Mouse (Mus musculus) spleen, adult 12 weeks (tissue): ENCODE data around the gene Rpp25l.
A peak's percentile ranks its signal among the peaks of the same experiment; 100 is the strongest.
"Not testable (repeated sequence)": the region's sequence is repeated elsewhere in the genome, so short reads cannot be mapped to it uniquely, and the experiment has no call there.

Experiments
- DNase-seq: peaks from one replicate; pipeline ENCODE4 v3.0.0; 2022; ENCODE audit warnings: low spot score

The Rpp25l gene

DNA sequence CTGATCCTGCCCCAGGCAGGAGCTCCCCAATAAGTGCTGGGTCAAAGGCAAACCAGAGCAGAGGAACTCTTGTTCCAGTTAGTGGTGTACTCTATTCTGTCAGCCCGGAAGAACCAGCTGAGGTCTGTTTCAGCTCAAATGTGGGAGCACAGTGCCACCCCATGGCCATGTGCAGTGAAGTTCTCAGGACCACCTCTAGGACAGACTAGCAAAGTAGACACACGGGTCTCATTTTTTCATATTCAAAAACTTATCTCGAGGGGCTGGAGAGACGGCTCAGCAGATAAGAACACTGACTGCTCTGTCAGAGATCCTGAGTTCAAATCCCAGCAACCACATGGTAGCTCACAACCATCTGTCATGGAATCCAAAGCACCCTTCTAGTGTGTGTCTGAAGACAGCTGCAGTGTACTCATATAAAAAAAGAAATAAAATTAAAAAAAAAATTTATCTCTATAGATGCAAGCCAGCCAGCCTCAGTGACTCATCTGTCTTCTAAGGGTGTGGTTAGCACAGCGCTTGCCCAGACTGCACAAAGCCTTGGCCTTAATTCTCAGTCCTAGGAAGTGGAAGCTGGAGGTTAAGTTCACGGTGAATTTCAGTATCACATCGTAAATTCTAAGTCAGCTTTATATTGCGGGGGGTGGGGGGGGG lies 24.4 kb upstream of the Rpp25l start:
- peak; percentile 56 for DNase-seq

DNA sequence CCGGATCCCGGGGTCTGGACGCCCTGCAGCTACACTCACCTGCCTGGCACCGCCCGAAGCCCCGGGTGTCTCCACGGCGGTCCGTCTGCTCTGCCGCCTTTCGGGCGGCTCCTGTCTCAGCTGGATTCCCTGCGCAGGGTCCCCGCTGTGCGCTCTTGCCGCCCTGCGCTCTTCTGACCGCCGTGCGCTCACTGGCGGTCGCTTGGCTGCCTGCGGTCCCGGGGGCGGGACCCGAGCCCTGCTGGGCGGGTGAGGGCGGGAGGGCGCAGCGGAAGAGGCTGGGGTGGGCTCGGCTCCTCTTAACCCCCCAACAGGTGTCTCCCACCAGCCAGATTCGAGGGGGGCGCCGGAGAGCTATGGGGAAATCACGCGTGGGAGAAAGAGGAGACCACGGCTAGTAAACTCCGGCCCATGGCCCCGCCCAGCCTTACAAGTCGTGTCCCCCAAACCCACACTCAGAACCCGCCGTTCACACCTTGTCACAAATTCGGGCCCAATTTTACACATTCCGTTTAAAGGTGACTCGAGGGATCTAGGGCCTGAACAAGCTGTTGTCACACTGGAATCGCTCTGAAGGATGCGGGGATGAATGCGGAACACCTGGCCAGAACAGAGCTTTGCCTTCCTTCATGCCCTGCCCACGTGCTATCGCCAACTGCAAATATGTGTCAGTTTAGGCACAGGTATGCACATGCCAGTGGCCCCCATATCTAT lies 17.9 kb upstream of the Rpp25l start, which contains the start of gene Arid3c:
Gene Arid3c, minus strand, starts transcription at position 91 of the 714 bp plus-strand sequence.
- DNase-seq, result no peak

- no peak for DNase-seq
Measured at GRCm38 (mm10) chr4:41726826-41727621, 13.7 kb upstream of the Rpp25l start.

- peak; percentile 73 for DNase-seq
Measured at GRCm38 (mm10) chr4:41722918-41723351, 9.6 kb upstream of the Rpp25l start, which contains the start of gene Dctn3. TSS of gene Dctn3 (minus strand) at chr4:41723170.

DNA sequence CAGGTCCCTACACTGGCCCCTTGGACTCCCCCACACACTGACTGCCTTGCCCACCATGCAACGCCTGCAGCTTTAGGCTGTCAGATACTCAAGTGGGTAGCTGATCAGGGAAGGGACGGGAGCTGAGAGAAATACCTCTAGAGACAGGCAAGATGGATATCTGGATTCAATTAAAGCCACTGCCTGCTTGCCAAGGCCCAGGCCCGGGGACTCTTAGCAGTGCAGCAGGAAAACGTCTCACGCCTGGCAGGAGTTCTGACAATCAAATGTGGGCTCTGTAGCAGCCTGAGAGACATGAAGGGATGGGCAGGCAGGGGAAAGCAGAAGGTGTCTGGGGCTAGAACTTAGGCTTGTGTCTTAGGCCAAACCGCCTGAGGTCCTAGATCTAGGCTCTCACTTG lies 3.5 kb upstream of the Rpp25l start:
- no peak for DNase-seq

DNA sequence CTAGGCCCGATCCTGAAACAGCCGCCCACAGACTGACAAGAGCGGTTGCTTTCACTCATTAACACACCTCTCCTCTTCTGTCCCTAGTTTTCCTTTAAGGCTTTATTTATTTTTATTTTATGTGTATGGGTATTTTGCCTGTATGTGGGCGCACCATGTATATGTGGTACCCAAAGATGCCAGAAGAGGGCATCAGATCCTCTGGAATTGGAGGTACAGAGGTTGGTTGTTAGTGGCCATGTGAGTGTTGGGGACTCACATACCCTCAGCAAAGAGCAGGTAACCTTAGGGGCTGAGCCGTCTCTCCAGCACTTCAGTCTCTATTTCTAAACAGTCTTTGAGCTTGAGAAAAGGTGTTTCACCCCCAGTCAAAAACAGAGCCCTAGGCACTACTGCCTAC lies 2.3 kb upstream of the Rpp25l start:
- no peak for DNase-seq

GRCm38 (mm10) chr4:41715082-41715481 lies 1.7 kb upstream of the Rpp25l start:
- DNase-seq, result no peak

GRCm38 (mm10) chr4:41714276-41714675 lies 942 bp upstream of the Rpp25l start:
- DNase-seq, result peak; percentile 40

GRCm38 (mm10) chr4:41712421-41713196 lies 725 bp downstream of the Rpp25l start:
- DNase-seq, result no peak

DNA sequence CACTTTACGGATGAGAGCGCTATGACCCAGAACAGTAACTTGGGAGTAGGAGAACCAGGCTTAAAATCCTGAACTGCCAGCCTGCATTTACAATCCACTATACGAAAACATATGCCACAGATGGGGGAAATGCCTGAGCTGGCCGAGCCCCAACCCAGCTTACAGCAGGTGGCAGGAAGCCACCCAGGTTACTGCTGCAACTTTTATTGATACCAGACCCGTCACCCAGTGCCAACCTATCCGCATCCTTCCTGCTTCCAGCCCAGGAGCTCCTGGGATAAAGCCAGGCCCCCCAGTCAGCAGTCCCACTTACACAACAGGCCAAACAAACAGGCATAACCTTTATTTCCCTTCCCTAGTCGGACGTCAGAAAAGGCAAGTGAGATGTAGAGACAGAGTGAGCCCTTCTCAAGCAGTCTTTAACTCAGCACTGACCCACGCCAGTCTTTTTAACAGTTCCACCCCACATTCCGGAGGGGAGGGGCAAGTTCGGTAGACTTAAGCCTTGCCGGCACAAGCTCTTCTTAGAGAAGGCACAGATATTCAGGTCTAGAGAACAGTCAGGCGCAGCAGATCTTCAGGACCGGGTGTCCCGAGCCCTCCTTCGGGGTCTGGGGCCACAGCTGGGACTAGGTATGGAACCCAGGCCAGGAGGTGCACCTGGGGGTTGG lies 1.5 kb downstream of the Rpp25l start:
- DNase-seq, result no peak

- DNase-seq, result no peak
Measured at GRCm38 (mm10) chr4:41710229-41710628, 3.1 kb downstream of the Rpp25l start.

GRCm38 (mm10) chr4:41708192-41708745 lies 5.1 kb downstream of the Rpp25l start:
- DNase-seq, result no peak

DNA sequence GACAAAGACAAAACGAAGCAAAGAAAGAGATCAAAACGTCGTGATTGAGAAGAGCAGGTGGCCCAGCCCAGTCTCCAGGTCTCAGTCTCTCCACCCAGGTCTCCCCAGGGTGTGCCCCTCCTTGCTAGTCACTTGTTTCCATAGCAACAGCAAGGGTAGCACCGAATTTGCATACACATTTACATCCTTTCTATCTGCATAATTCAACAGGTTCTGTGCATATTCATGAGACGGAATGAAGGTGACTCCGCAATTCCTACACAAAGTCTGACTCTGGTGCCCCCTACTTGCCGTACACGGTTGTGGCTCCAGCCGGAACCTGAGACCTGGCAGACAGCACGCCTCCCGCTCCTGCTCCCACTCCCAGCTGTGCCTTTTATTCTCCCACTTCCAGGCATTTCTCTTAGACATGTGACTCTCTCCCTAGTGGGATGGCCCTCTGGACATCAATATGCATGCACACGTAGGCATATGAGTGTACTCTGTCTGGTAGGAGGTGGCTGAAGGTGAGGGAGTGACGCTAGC lies 6.3 kb downstream of the Rpp25l start:
- DNase-seq, result peak; percentile 26

GRCm38 (mm10) chr4:41705922-41706754 lies 7.2 kb downstream of the Rpp25l start:
- no peak for DNase-seq

DNA sequence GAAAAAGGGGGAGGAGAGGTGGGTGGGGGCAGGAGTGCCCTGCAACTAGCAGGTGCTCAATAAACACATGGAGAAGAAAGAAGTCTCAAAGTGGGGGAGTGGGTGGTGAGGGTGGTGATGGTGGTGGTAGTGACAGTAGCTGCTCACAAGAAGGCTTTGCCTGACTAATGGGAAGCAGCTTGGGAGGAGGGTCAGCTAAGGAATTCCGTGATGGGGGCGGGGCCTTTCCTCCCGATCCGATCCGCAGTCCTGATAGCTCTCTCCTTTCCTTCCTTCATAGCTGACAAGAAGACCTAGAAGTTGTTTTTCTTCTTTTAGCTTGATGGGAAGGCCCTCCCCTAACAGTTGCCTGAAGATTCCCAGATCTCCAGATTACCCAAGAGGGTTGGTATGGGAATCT lies 8.7 kb downstream of the Rpp25l start:
- DNase-seq, result no peak

GRCm38 (mm10) chr4:41702226-41702625 lies 11.1 kb downstream of the Rpp25l start:
- DNase-seq, result not testable (repeated sequence)

- DNase-seq, result not testable (repeated sequence)
Measured at GRCm38 (mm10) chr4:41700224-41700623, 13.1 kb downstream of the Rpp25l start.

DNA sequence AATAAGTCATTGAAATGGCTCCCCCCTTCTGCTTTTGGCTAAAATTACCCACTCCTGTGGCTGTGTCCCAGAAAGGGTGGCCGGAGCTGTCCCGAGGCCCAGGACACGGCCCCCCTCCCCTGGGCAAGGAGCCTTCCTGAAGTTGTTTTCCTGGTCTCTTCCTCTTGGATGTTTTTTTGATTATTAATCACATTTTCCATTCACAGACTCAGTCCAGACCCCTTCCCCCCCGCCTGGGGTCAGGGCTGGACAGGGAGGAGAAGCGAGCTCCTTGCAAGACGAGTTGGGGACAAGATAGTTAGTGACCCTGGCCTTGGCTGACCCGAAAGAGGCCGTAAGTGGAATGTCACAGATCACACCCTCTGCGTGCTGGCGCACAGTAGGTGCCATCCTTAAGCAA lies 13.6 kb downstream of the Rpp25l start, which contains the start of gene Il11ra1:
Gene Il11ra1, plus strand, starts transcription at position 207 of the 400 bp plus-strand sequence.
- not testable (repeated sequence) for DNase-seq

DNA sequence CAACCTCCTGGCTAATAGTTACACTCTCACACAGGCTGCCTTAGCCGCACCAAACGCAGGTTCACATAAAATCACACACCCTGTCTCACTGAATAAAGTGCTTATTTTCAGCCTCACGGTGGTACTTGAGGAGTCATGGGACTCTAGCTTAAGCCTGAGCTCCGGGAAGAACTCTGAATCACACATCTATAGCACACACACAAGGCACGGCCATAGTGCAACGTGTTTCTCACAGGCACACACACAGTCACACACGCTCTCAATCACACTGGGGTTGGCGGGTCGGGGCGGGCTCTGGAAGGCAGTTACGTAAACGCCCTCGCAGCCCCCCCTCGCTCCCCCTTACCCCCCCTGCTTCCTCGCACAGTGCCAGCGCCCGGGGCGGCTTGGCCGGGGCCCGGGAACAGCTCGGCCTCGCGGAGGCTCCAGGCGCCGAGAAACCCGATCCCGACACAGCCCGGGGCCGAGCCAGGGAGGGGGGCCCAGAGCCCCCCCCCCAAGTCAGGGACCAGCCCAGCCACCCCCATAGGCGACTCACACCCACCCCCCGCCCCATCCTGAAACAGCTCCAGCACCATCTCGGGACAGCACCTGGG lies 14.8 kb downstream of the Rpp25l start:
- not testable (repeated sequence) for DNase-seq
